Mouse (Mus musculus) kidney, adult 2 months (tissue): ENCODE data around the gene Prdm16.

ENCODE experiments used
- CTCF ChIP-seq: fragments of 200-500 bp; conservative IDR thresholded peaks from 2 replicates; pipeline ENCODE4 v1.5.1; 2011; ENCODE audit warnings: low read depth, mild to moderate bottlenecking, control low read depth, low read length, moderate library complexity, mixed read lengths; ENCODE audit not compliant: insufficient read depth, insufficient read length
- POLR2A ChIP-seq: fragments of 200-500 bp; IDR thresholded peaks from one replicate; pipeline ENCODE4 v1.6.1; 2011; ENCODE audit warnings: low read depth, low read length, control low read depth

DNA sequence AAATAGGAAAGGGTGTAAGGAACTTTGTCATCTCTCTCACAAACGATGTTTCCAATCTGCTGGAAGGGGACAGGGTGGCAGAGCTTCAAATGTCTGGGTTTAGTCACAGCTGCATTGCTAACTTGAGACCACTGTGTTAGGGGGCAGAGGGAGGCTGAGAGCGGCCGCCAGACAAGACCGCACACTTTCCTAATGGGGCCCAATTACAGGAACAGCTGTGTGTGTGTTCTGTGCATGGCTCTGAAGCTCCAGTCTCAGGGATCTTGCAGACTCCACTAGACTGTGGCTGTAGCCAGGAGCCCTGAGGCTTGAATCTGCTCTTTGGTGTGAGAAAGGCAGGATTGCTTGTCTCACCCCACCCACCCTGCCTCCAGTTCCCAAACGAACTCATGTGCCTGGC is 148.6 kb downstream of the Prdm16 start:
- TF ChIP-seq POLR2A (no peak), CTCF (no peak)
